Mouse (Mus musculus): ENCODE results near the gene Ccdc121. TPM values are rescaled to one million over a fixed set of nuclear protein-coding genes. Genes with fewer than 3 reads are reported as not detected.
"Not testable (repeated sequence)": the region's sequence is repeated elsewhere in the genome, so short reads cannot be mapped to it uniquely, and the experiment has no call there.

Gene Ccdc121
- polyA plus RNA-seq, 1 experiment: 0.67 TPM

DNA sequence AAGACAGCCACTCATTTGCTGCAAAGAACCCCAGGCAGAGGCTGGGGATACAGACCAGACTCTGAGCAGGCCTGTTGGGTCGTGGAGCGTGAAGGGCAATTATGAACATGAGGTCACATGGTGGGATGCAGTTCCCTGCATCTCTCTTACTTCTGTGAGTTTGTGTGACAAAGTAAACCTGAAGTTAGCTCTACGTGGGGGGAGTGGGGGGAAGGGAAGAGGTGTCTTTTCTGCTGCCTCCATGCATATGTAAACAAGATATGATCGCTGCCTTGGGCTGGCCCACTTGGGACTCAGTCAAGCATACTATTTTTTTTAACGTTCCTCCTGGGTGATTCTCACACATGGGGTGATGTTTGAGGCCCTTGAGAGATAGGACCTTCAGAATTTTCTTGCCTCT is 14.7 kb upstream of the Ccdc121 start:
- Histone ChIP-seq H3K27ac (ENCODE audit: insufficient read depth, low read length) (no peak overlapping the region), H3K4me3 (replicated peaks; ENCODE audit: insufficient read depth, low read depth, low read length) (no peak overlapping the region), H3K4me1 (ENCODE audit: control insufficient read depth, insufficient read depth, low read length) (no peaks in the 10 kb centered on the region), H3K27me3 (ENCODE audit: control insufficient read depth, insufficient read depth, low read length) (no peaks in the 10 kb centered on the region)
- DNase-seq: no peak
- 44% methylated on average over 5 of the region's 5 CpGs for WGBS
- TF ChIP-seq POLR2A (IDR thresholded peaks at IDR 0.05; ENCODE audit: borderline replicate concordance, insufficient read depth, low read length): no peak
- TF ChIP-seq CTCF (IDR thresholded peaks at IDR 0.05; ENCODE audit: borderline replicate concordance, insufficient read depth, low read depth, low read length): no peak

- Histone ChIP-seq H3K27me3 (ENCODE audit: control insufficient read depth, insufficient read depth, low read length) (no peaks in the 10 kb centered on the region), H3K4me3 (replicated peaks; ENCODE audit: insufficient read depth, low read depth, low read length) (no peak overlapping the region), H3K27ac (ENCODE audit: insufficient read depth, low read length) (no peak overlapping the region), H3K4me1 (ENCODE audit: control insufficient read depth, insufficient read depth, low read length) (no peaks in the 10 kb centered on the region)
- WGBS: 34% methylated on average over 5 of the region's 5 CpGs
- TF ChIP-seq POLR2A (IDR thresholded peaks at IDR 0.05; ENCODE audit: borderline replicate concordance, insufficient read depth, low read length) (no peak), CTCF (IDR thresholded peaks at IDR 0.05; ENCODE audit: borderline replicate concordance, insufficient read depth, low read depth, low read length) (no peak)
- no peak for DNase-seq
These were observed 12.6 kb upstream of the Ccdc121 start for GRCm38 (mm10) chr1:181523831-181524230.

DNA sequence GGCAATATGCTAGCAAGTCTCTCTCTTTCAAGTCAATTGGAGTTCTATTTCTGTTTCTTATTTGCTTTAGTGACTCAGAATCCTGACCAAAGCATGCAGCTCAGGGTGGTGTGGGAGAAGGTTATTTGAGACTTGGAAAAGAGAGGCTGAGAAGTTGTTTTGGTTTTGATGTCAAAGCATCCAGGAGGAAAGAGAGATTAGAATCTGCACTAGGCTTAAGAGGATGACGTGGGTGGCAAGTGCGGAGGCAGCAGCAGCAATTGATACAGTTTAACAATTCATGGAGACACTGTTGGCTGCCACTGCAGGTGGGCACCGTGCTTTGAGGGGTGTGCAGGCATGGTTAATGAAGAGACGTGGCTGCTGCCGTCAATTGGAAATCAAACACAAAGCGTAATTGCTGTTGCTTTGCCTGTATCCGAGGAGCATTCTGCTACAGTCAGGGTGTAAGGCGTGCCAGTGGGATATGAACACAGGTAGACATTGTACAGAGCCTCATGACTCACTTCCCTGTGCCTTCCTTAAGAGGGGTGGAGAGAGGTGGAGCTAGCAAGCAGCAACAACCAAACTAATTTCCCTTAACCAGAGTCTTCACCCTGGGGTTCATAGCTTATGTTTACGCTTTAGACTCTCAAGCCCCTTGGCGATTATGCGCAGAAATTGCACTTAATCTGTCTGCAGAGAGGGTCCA is 10.3 kb upstream of the Ccdc121 start:
- no peak overlapping the region for H3K4me3 ChIP-seq (replicated peaks; ENCODE audit: insufficient read depth, low read depth, low read length)
- no peaks in the 10 kb centered on the region for H3K27me3 ChIP-seq (ENCODE audit: control insufficient read depth, insufficient read depth, low read length)
- no peak for DNase-seq
- TF ChIP-seq CTCF (IDR thresholded peaks at IDR 0.05; ENCODE audit: borderline replicate concordance, insufficient read depth, low read depth, low read length): no peak
- no peak for TF ChIP-seq POLR2A (IDR thresholded peaks at IDR 0.05; ENCODE audit: borderline replicate concordance, insufficient read depth, low read length)
- 63% methylated on average over 11 of the region's 11 CpGs for WGBS
- H3K27ac ChIP-seq (ENCODE audit: insufficient read depth, low read length): no peak overlapping the region
- no peaks in the 10 kb centered on the region for H3K4me1 ChIP-seq (ENCODE audit: control insufficient read depth, insufficient read depth, low read length)

DNA sequence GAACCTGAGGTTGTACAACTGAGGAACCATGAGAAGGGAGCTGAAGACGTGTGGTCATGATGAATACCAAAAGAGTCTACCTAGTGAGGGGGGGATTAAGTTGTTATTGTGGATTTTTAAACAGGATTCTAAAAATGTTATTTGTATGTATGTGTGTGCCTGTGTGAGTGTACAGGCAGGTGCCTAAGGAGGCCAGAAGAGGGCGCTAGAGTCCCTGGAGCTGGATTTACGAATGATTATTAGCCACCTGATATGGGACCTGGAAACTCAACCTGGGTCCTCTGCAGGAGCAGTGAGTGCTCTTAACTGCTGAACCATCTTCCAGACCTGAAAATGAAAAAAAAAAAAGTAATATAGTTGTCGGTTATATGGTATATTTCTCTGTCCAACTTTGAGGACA is 7.9 kb upstream of the Ccdc121 start:
- Histone ChIP-seq H3K27me3 (ENCODE audit: control insufficient read depth, insufficient read depth, low read length) (no peaks in the 10 kb centered on the region), H3K27ac (ENCODE audit: insufficient read depth, low read length) (no peak overlapping the region), H3K4me3 (replicated peaks; ENCODE audit: insufficient read depth, low read depth, low read length) (no peak overlapping the region), H3K4me1 (ENCODE audit: control insufficient read depth, insufficient read depth, low read length) (no peaks in the 10 kb centered on the region)
- 84% methylated on average over 4 of the region's 4 CpGs for WGBS
- 0 out of 2 replicates have a peak, but pooled peaks have one; percentile 26 for TF ChIP-seq CTCF (IDR thresholded peaks at IDR 0.05; ENCODE audit: borderline replicate concordance, insufficient read depth, low read depth, low read length)
- no peak for TF ChIP-seq POLR2A (IDR thresholded peaks at IDR 0.05; ENCODE audit: borderline replicate concordance, insufficient read depth, low read length)
- DNase-seq: no peak

GRCm38 (mm10) chr1:181518046-181518445 is 6.8 kb upstream of the Ccdc121 start:
- H3K4me1 ChIP-seq (ENCODE audit: control insufficient read depth, insufficient read depth, low read length): no peaks in the 10 kb centered on the region
- 92% methylated on average over 9 of the region's 9 CpGs for WGBS
- DNase-seq: no peak
- TF ChIP-seq CTCF (IDR thresholded peaks at IDR 0.05; ENCODE audit: borderline replicate concordance, insufficient read depth, low read depth, low read length) (no peak), POLR2A (IDR thresholded peaks at IDR 0.05; ENCODE audit: borderline replicate concordance, insufficient read depth, low read length) (no peak)
- H3K27ac ChIP-seq (ENCODE audit: insufficient read depth, low read length): no peak overlapping the region
- no peaks in the 10 kb centered on the region for H3K27me3 ChIP-seq (ENCODE audit: control insufficient read depth, insufficient read depth, low read length)
- H3K4me3 ChIP-seq (replicated peaks; ENCODE audit: insufficient read depth, low read depth, low read length): no peak overlapping the region

GRCm38 (mm10) chr1:181512430-181513129 is 1.3 kb upstream of the Ccdc121 start:
- WGBS: 84% methylated on average over 15 of the region's 15 CpGs
- Histone ChIP-seq H3K4me3 (replicated peaks; ENCODE audit: insufficient read depth, low read depth, low read length) (no peak overlapping the region), H3K27ac (ENCODE audit: insufficient read depth, low read length) (no peak overlapping the region), H3K27me3 (ENCODE audit: control insufficient read depth, insufficient read depth, low read length) (no peaks in the 10 kb centered on the region), H3K4me1 (ENCODE audit: control insufficient read depth, insufficient read depth, low read length) (no peaks in the 10 kb centered on the region)
- no peak for DNase-seq
- no peak for TF ChIP-seq POLR2A (IDR thresholded peaks at IDR 0.05; ENCODE audit: borderline replicate concordance, insufficient read depth, low read length)
- no peak for TF ChIP-seq CTCF (IDR thresholded peaks at IDR 0.05; ENCODE audit: borderline replicate concordance, insufficient read depth, low read depth, low read length)

DNA sequence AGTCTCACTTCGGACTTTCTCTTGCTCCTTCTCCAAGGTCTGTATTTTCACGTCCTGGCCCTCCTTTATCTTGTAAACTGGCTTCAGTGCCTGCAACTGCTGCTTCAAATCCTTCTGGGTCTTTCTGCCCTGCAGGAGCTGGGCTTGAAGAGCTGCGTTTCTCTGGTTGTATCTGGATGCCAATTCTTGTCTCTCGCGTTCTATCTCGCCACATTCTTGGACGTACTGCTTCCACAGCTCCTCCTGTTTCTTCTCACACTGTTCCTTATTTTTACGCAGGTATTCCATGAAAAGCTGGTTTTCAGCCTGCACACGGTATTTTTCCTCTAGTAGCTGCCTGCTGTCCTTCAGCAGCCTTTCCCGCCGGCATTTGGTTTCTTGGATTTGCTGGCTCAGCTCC is 396 bp downstream of the Ccdc121 start:
- H3K27ac ChIP-seq (ENCODE audit: insufficient read depth, low read length); H3K4me3 ChIP-seq (replicated peaks; ENCODE audit: insufficient read depth, low read depth, low read length); DNase-seq; H3K4me1 ChIP-seq (ENCODE audit: control insufficient read depth, insufficient read depth, low read length); H3K27me3 ChIP-seq (ENCODE audit: control insufficient read depth, insufficient read depth, low read length): not testable (repeated sequence)
- 30% methylated on average over 11 of the region's 11 CpGs for WGBS

DNA sequence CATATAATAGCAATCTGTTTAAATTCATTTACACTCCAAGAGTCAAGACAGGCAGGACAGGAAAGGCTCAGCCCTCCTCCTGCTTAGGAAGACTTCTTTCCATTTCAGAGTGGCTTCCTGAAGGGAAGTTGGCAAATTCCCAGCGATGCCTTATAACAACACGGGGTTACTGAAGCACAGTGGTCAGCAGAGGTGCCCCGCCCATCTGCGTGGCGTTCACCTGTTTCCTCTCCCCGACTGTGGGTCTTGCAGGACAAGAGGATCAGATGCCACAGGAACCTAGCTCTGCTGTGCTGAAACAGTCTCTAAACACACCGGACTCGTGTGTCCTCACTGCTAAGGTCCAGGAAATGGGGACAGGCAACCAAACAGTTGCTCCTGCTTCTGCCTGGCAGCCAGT is 5.9 kb downstream of the Ccdc121 start:
- no peak overlapping the region for H3K4me3 ChIP-seq (replicated peaks; ENCODE audit: insufficient read depth, low read depth, low read length)
- DNase-seq: no peak
- H3K4me1 ChIP-seq (ENCODE audit: control insufficient read depth, insufficient read depth, low read length): no peaks in the 10 kb centered on the region
- WGBS: 39% methylated on average over 8 of the region's 8 CpGs
- TF ChIP-seq CTCF (IDR thresholded peaks at IDR 0.05; ENCODE audit: borderline replicate concordance, insufficient read depth, low read depth, low read length): no peak
- no peak for TF ChIP-seq POLR2A (IDR thresholded peaks at IDR 0.05; ENCODE audit: borderline replicate concordance, insufficient read depth, low read length)
- no peaks in the 10 kb centered on the region for H3K27me3 ChIP-seq (ENCODE audit: control insufficient read depth, insufficient read depth, low read length)
- no peak overlapping the region for H3K27ac ChIP-seq (ENCODE audit: insufficient read depth, low read length)

Measured in cerebellum, adult 2 months (tissue).